Mouse (Mus musculus) megakaryocyte-erythroid progenitor cell, adult 5-6 weeks (primary cell): ENCODE measurements around the gene Trim34b. TPM values are rescaled to one million over a fixed set of nuclear protein-coding genes. Genes with fewer than 3 reads are reported as not detected.

Source experiments
- total RNA-seq, 2 experiments: library from RNA; stranded (forward) in 1 of 2; stranded (reverse) in 1 of 2; fragments of 200-1000, 215-1000 nt in 1 of 2; fragments of >200 nt in 1 of 2; fragmentation: Nextera tagmentation in 1 of 2; gene quantifications; 2 replicates each; pipeline ENCODE4 v1.2.3; 2014 to 2017

Gene Trim34b
- total RNA-seq, 2 experiments from 2014 or later, result not detected

Other genes with a start within 250 kb of the Trim34b start
- gene Olfr645, start 244.0 kb upstream of the Trim34b start, total RNA-seq (2014; fragmentation: Nextera tagmentation), result not detected in 2 replicates
- gene Olfr645, start 244.0 kb upstream of the Trim34b start, total RNA-seq (2017), result not detected in 2 replicates
- not detected in 2 replicates for gene Olfr646, start 224.6 kb upstream of the Trim34b start, total RNA-seq (2014; fragmentation: Nextera tagmentation)
- not detected in 2 replicates for gene Olfr646, start 224.6 kb upstream of the Trim34b start, total RNA-seq (2017)
- not detected in 2 replicates for gene Ubqln5, start 199.6 kb upstream of the Trim34b start, total RNA-seq (2014; fragmentation: Nextera tagmentation)
- gene Ubqln5, start 199.6 kb upstream of the Trim34b start, total RNA-seq (2017), result not detected in 2 replicates
- gene Olfr643, start 192.1 kb upstream of the Trim34b start, total RNA-seq (2014; fragmentation: Nextera tagmentation), result not detected in 2 replicates
- not detected in 2 replicates for gene Olfr643, start 192.1 kb upstream of the Trim34b start, total RNA-seq (2017)
- not detected in 2 replicates for gene Ubqln3, start 186.2 kb upstream of the Trim34b start, total RNA-seq (2014; fragmentation: Nextera tagmentation)
- not detected in 2 replicates for gene Ubqln3, start 186.2 kb upstream of the Trim34b start, total RNA-seq (2017)
- not detected in 2 replicates for gene Ubqlnl, start 178.9 kb upstream of the Trim34b start, total RNA-seq (2014; fragmentation: Nextera tagmentation)
- gene Ubqlnl, start 178.9 kb upstream of the Trim34b start, total RNA-seq (2017), result not detected in 2 replicates
- gene Olfm5, start 164.6 kb upstream of the Trim34b start, total RNA-seq (2014; fragmentation: Nextera tagmentation), result not detected in 2 replicates
- gene Olfm5, start 164.6 kb upstream of the Trim34b start, total RNA-seq (2017), result not detected in 2 replicates
- gene Olfr648, start 146.1 kb upstream of the Trim34b start, total RNA-seq (2014; fragmentation: Nextera tagmentation), result 0.92 TPM in 1 of 2 replicates, not detected in the other
- not detected in 2 replicates for gene Olfr648, start 146.1 kb upstream of the Trim34b start, total RNA-seq (2017)
- gene Olfr649, start 133.5 kb upstream of the Trim34b start, total RNA-seq (2014; fragmentation: Nextera tagmentation), result not detected in 2 replicates
- not detected in 2 replicates for gene Olfr649, start 133.5 kb upstream of the Trim34b start, total RNA-seq (2017)
- 0.55 and 0.99 TPM in 2 replicates for gene Trim6, start 110.7 kb upstream of the Trim34b start, total RNA-seq (2014; fragmentation: Nextera tagmentation)
- 0.50 TPM in 1 of 2 replicates, not detected in the other for gene Trim6, start 110.7 kb upstream of the Trim34b start, total RNA-seq (2017)
- 7.6 and 21.4 TPM in 2 replicates for gene Trim34a, start 85.0 kb upstream of the Trim34b start, total RNA-seq (2014; fragmentation: Nextera tagmentation)
- 10.9 and 21.9 TPM in 2 replicates for gene Trim34a, start 85.0 kb upstream of the Trim34b start, total RNA-seq (2017)
- gene Trim5, start 41.4 kb upstream of the Trim34b start, total RNA-seq (2014; fragmentation: Nextera tagmentation), result 3.0 and 4.3 TPM in 2 replicates
- 2.8 and 4.8 TPM in 2 replicates for gene Trim5, start 41.4 kb upstream of the Trim34b start, total RNA-seq (2017)
- 32.7 and 55.7 TPM in 2 replicates for gene Trim12a, start 14.0 kb upstream of the Trim34b start, total RNA-seq (2014; fragmentation: Nextera tagmentation)
- 52.1 and 54.5 TPM in 2 replicates for gene Trim12a, start 14.0 kb upstream of the Trim34b start, total RNA-seq (2017)
- gene Trim12c, start 23.9 kb downstream of the Trim34b start, total RNA-seq (2014; fragmentation: Nextera tagmentation), result 9.0 and 9.2 TPM in 2 replicates
- 13.4 and 22.0 TPM in 2 replicates for gene Trim12c, start 23.9 kb downstream of the Trim34b start, total RNA-seq (2017)
- gene Trim30b, start 40.4 kb downstream of the Trim34b start, total RNA-seq (2014; fragmentation: Nextera tagmentation), result 0.79 and 0.89 TPM in 2 replicates
- 0.23 TPM in 1 of 2 replicates, not detected in the other for gene Trim30b, start 40.4 kb downstream of the Trim34b start, total RNA-seq (2017)
- gene Trim30c, start 71.4 kb downstream of the Trim34b start, total RNA-seq (2014; fragmentation: Nextera tagmentation), result not detected in 2 replicates
- 0.95 TPM in 1 of 2 replicates, not detected in the other for gene Trim30c, start 71.4 kb downstream of the Trim34b start, total RNA-seq (2017)
- 12.1 and 18.8 TPM in 2 replicates for gene Trim30a, start 135.7 kb downstream of the Trim34b start, total RNA-seq (2014; fragmentation: Nextera tagmentation)
- 16.0 and 17.6 TPM in 2 replicates for gene Trim30a, start 135.7 kb downstream of the Trim34b start, total RNA-seq (2017)
- gene Trim30d, start 178.4 kb downstream of the Trim34b start, total RNA-seq (2014; fragmentation: Nextera tagmentation), result 3.2 and 9.3 TPM in 2 replicates
- gene Trim30d, start 178.4 kb downstream of the Trim34b start, total RNA-seq (2017), result 5.0 and 8.8 TPM in 2 replicates
- gene Olfr651, start 220.7 kb downstream of the Trim34b start, total RNA-seq (2014; fragmentation: Nextera tagmentation), result not detected in 2 replicates
- gene Olfr651, start 220.7 kb downstream of the Trim34b start, total RNA-seq (2017), result not detected in 2 replicates
- not detected in 2 replicates for gene Olfr652, start 231.4 kb downstream of the Trim34b start, total RNA-seq (2014; fragmentation: Nextera tagmentation)
- gene Olfr652, start 231.4 kb downstream of the Trim34b start, total RNA-seq (2017), result not detected in 2 replicates
- gene Olfr653, start 247.8 kb downstream of the Trim34b start, total RNA-seq (2014; fragmentation: Nextera tagmentation), result not detected in 2 replicates
- gene Olfr653, start 247.8 kb downstream of the Trim34b start, total RNA-seq (2017), result not detected in 2 replicates